In genomic region chr2:75423872-75424271, GRCm38 (mm10) we compare ENCODE assay signal across 12 mouse cellular contexts.
DNase-seq lines count a peak whose midpoint lies in the region; ATAC-seq and TF ChIP-seq lines count a peak whose summit lies in the region.
"Had no signal": no experiment of that assay in that cellular context is flagged by ENCODE, and none has a peak within 500 bp of the region (broad histone marks: within the 10 kb centered on the region; RNA-seq: fewer than 3 reads in every experiment).

No protein-coding gene starts in this region.

- WGBS in kidney, postnatal 0 days: 12% methylated on average over 5 of the region's 5 CpGs
- 31% methylated on average over 5 of the region's 5 CpGs for WGBS in hindbrain, embryonic 11.5 days
- WGBS in midbrain, embryonic 12.5 days: 21% methylated on average over 5 of the region's 5 CpGs
- WGBS in liver, embryonic 11.5 days: 36% methylated on average over 5 of the region's 5 CpGs

- H3K9ac ChIP-seq in kidney, postnatal 0 days (ENCODE audit: low read depth, low read length): no peak overlapping the region
- H3K9ac ChIP-seq in hindbrain, embryonic 11.5 days (ENCODE audit: low read depth, low read length): no peak overlapping the region
- H3K9ac ChIP-seq in midbrain, embryonic 12.5 days (replicated peaks): no peak overlapping the region
- no peak overlapping the region for H3K9ac ChIP-seq in liver, embryonic 11.5 days (ENCODE audit: low read depth, low read length)

- H3K27me3 ChIP-seq in kidney, postnatal 0 days (ENCODE audit: insufficient read depth, low read length): no peaks in the 10 kb centered on the region
- H3K27me3 ChIP-seq in hindbrain, embryonic 11.5 days (ENCODE audit: control insufficient read depth, insufficient read depth, low read length): no peaks in the 10 kb centered on the region
- no peaks in the 10 kb centered on the region for H3K27me3 ChIP-seq in midbrain, embryonic 12.5 days
- H3K27me3 ChIP-seq in liver, embryonic 11.5 days (replicated peaks; ENCODE audit: control insufficient read depth, insufficient read depth, low read length): no peaks in the 10 kb centered on the region

- ATAC-seq in kidney, postnatal 0 days (replicated peaks; ENCODE audit: low FRiP score, low read depth): no peak
- ATAC-seq in hindbrain, embryonic 11.5 days (ENCODE audit: low FRiP score): peak; percentile 79
- ATAC-seq in midbrain, embryonic 12.5 days (ENCODE audit: low FRiP score, low read depth): peak; percentile 84
- ATAC-seq in liver, embryonic 11.5 days (replicated peaks; ENCODE audit: low FRiP score): no peak
- no peak for ATAC-seq in activated CD4-positive, CD25-positive, alpha-beta regulatory T cell, adult 4 months

- DNase-seq in kidney, postnatal 0 days (ENCODE audit: low spot score): peak; percentile 29
- no peak for DNase-seq in kidney, postnatal 10 days
- peak; percentile 53 for DNase-seq in hindbrain, embryonic 11.5 days (ENCODE audit: low spot score)
- no peak for DNase-seq in urinary bladder, postnatal 10 days (ENCODE audit: low spot score)
- no peak for DNase-seq in liver, embryonic 11.5 days (ENCODE audit: low spot score)
- no peak for DNase-seq in ovary, adult 18-20 months (ENCODE audit: low spot score)
- DNase-seq: gastrocnemius, postnatal 10 days; lung, adult 2 months had no signal

- no peak overlapping the region for H3K27ac ChIP-seq in kidney, postnatal 0 days
- peak overlapping the region; percentile 82 for H3K27ac ChIP-seq in hindbrain, embryonic 11.5 days (ENCODE audit: low read depth, low read length)
- H3K27ac ChIP-seq in midbrain, embryonic 12.5 days (replicated peaks): peak overlapping the region; percentile 78
- no peak overlapping the region for H3K27ac ChIP-seq in liver, embryonic 11.5 days (ENCODE audit: low read depth, low read length)
- H3K27ac ChIP-seq: left cerebral cortex, adult 2 months; stomach, postnatal 0 days had no signal

- H3K4me3 ChIP-seq in kidney, postnatal 0 days (replicated peaks; ENCODE audit: low read depth, low read length): no peak overlapping the region
- H3K4me3 ChIP-seq in hindbrain, embryonic 11.5 days (ENCODE audit: low read depth, low read length): no peak overlapping the region
- H3K4me3 ChIP-seq in midbrain, embryonic 12.5 days: no peak overlapping the region
- H3K4me3 ChIP-seq in liver, embryonic 11.5 days (ENCODE audit: low read depth, low read length): no peak overlapping the region
- H3K4me3 ChIP-seq: left cerebral cortex, adult 2 months had no signal

- no peak for TF ChIP-seq CTCF in kidney, postnatal 0 days (IDR thresholded peaks at IDR 0.05; ENCODE audit: low read depth)

- no peaks in the 10 kb centered on the region for H3K4me1 ChIP-seq in kidney, postnatal 0 days (replicated peaks; ENCODE audit: insufficient read depth, low read length)
- peaks cover 3% of the 10 kb centered on the region; the same call in 1 of the 2 replicates for H3K4me1 ChIP-seq in hindbrain, embryonic 11.5 days (replicated peaks; ENCODE audit: control insufficient read depth, insufficient read depth, low read length)
- H3K4me1 ChIP-seq in midbrain, embryonic 12.5 days: peaks cover 29% of the 10 kb centered on the region
- no peaks in the 10 kb centered on the region for H3K4me1 ChIP-seq in liver, embryonic 11.5 days (replicated peaks; ENCODE audit: control insufficient read depth, insufficient read depth, low read length)

- no peaks in the 10 kb centered on the region for H3K9me3 ChIP-seq in kidney, postnatal 0 days (replicated peaks; ENCODE audit: low read length)
- H3K9me3 ChIP-seq in hindbrain, embryonic 11.5 days (ENCODE audit: control insufficient read depth, low read length): no peaks in the 10 kb centered on the region
- H3K9me3 ChIP-seq in midbrain, embryonic 12.5 days: no peaks in the 10 kb centered on the region
- no peaks in the 10 kb centered on the region for H3K9me3 ChIP-seq in liver, embryonic 11.5 days (ENCODE audit: control insufficient read depth, low read length)

- peak overlapping the region; percentile 18; the same call in 1 of the 2 replicates for H3K4me2 ChIP-seq in kidney, postnatal 0 days (ENCODE audit: low read length)
- no peak overlapping the region for H3K4me2 ChIP-seq in hindbrain, embryonic 11.5 days (replicated peaks; ENCODE audit: low read depth, low read length)
- peak overlapping the region; percentile 17; the same call in 1 of the 2 replicates for H3K4me2 ChIP-seq in midbrain, embryonic 12.5 days (replicated peaks)
- H3K4me2 ChIP-seq in liver, embryonic 11.5 days: no peak overlapping the region

- no peaks in the 10 kb centered on the region for H3K36me3 ChIP-seq in kidney, postnatal 0 days (ENCODE audit: insufficient read depth, low read length)
- H3K36me3 ChIP-seq in hindbrain, embryonic 11.5 days (ENCODE audit: control insufficient read depth, insufficient read depth, low read length): no peaks in the 10 kb centered on the region
- H3K36me3 ChIP-seq in midbrain, embryonic 12.5 days: no peaks in the 10 kb centered on the region
- no peaks in the 10 kb centered on the region for H3K36me3 ChIP-seq in liver, embryonic 11.5 days (ENCODE audit: control insufficient read depth, insufficient read depth, low read length)

Comparison
In these comparisons a context has a peak if more than half of its experiments do, and no peak if none do; other contexts are left out.
1. DNase-seq: peak in kidney, postnatal 0 days (single experiment) and hindbrain, embryonic 11.5 days (single experiment); none in kidney, postnatal 10 days (single experiment), urinary bladder, postnatal 10 days (single experiment), liver, embryonic 11.5 days (single experiment) and ovary, adult 18-20 months (single experiment).
2. ATAC-seq: peak in hindbrain, embryonic 11.5 days (single experiment) and midbrain, embryonic 12.5 days (single experiment); none in kidney, postnatal 0 days (single experiment), liver, embryonic 11.5 days (single experiment) and activated CD4-positive, CD25-positive, alpha-beta regulatory T cell, adult 4 months (single experiment).
3. H3K27ac ChIP-seq: peak in hindbrain, embryonic 11.5 days (single experiment) and midbrain, embryonic 12.5 days (single experiment); none in kidney, postnatal 0 days (single experiment) and liver, embryonic 11.5 days (single experiment).
4. H3K4me2 ChIP-seq: peak in kidney, postnatal 0 days (single experiment) and midbrain, embryonic 12.5 days (single experiment); none in hindbrain, embryonic 11.5 days (single experiment) and liver, embryonic 11.5 days (single experiment).